Mouse (Mus musculus) right cerebral cortex, postnatal 4 days (tissue): ENCODE data around the gene Arfgap3.
A peak's percentile ranks its signal among the peaks of the same experiment; 100 is the strongest.
"Not testable (repeated sequence)": the region's sequence is repeated elsewhere in the genome, so short reads cannot be mapped to it uniquely, and the experiment has no call there.

Source experiments
- DNase-seq: peaks from one replicate; pipeline ENCODE4 v3.0.0-alpha.2; 2022

Gene Arfgap3

GRCm38 (mm10) chr15:83293706-83294645, 56.1 kb downstream of the Arfgap3 start:
- DNase-seq, result no peak

GRCm38 (mm10) chr15:83293144-83293543, 56.9 kb downstream of the Arfgap3 start:
- no peak for DNase-seq

- no peak for DNase-seq
These were observed 57.6 kb downstream of the Arfgap3 start for GRCm38 (mm10) chr15:83292261-83293056.

- no peak for DNase-seq
These were observed 59.1 kb downstream of the Arfgap3 start for GRCm38 (mm10) chr15:83290899-83291298.

- DNase-seq, result no peak
These were observed 65.2 kb downstream of the Arfgap3 start for GRCm38 (mm10) chr15:83284828-83285227.

GRCm38 (mm10) chr15:83282397-83282796, 67.7 kb downstream of the Arfgap3 start:
- no peak for DNase-seq

- DNase-seq, result no peak
These were observed 68.7 kb downstream of the Arfgap3 start for GRCm38 (mm10) chr15:83281303-83281702.

GRCm38 (mm10) chr15:83278579-83278978, 71.5 kb downstream of the Arfgap3 start:
- DNase-seq, result no peak

- DNase-seq, result no peak
These were observed 72.6 kb downstream of the Arfgap3 start for GRCm38 (mm10) chr15:83277451-83277850.

- not testable (repeated sequence) for DNase-seq
These were observed 75.8 kb downstream of the Arfgap3 start for GRCm38 (mm10) chr15:83274237-83274636.

- DNase-seq, result no peak
These were observed 77.0 kb downstream of the Arfgap3 start for GRCm38 (mm10) chr15:83273017-83273416.

- DNase-seq, result not testable (repeated sequence)
These were observed 78.8 kb downstream of the Arfgap3 start for GRCm38 (mm10) chr15:83271221-83271620.

GRCm38 (mm10) chr15:83269985-83270384, 80.1 kb downstream of the Arfgap3 start:
- DNase-seq, result not testable (repeated sequence)

- not testable (repeated sequence) for DNase-seq
These were observed 81.6 kb downstream of the Arfgap3 start for GRCm38 (mm10) chr15:83268428-83268827.

- no peak for DNase-seq
These were observed 84.8 kb downstream of the Arfgap3 start for GRCm38 (mm10) chr15:83265269-83265668.

GRCm38 (mm10) chr15:83263405-83263804, 86.6 kb downstream of the Arfgap3 start:
- no peak for DNase-seq

GRCm38 (mm10) chr15:83257906-83258305, 92.1 kb downstream of the Arfgap3 start:
- DNase-seq, result peak; percentile 37

GRCm38 (mm10) chr15:83256491-83256890, 93.6 kb downstream of the Arfgap3 start:
- DNase-seq, result no peak

GRCm38 (mm10) chr15:83255944-83256343, 94.1 kb downstream of the Arfgap3 start:
- no peak for DNase-seq

- no peak for DNase-seq
These were observed 94.8 kb downstream of the Arfgap3 start for GRCm38 (mm10) chr15:83255191-83255782.

- no peak for DNase-seq
These were observed 95.5 kb downstream of the Arfgap3 start for GRCm38 (mm10) chr15:83254372-83255070.

GRCm38 (mm10) chr15:83252060-83252459, 98.0 kb downstream of the Arfgap3 start:
- DNase-seq, result no peak
